Mouse (Mus musculus) left cerebral cortex, adult 9 months (tissue): ENCODE results near the gene Tmem86b.
"Not testable (repeated sequence)": the region's sequence is repeated elsewhere in the genome, so short reads cannot be mapped to it uniquely, and the experiment has no call there.

ENCODE experiments used
- DNase-seq, 2 experiments: peaks; one replicate each; pipeline ENCODE4 v3.0.0; 2022; ENCODE audit warnings: low spot score in 2 of 2

Gene Tmem86b

GRCm38 (mm10) chr7:4647992-4648391 lies 16.8 kb upstream of the Tmem86b start:
- no peak for DNase-seq

- DNase-seq, result no peak
Measured at GRCm38 (mm10) chr7:4647291-4647690, 16.1 kb upstream of the Tmem86b start.

- DNase-seq, result no peak
Measured at GRCm38 (mm10) chr7:4646806-4647205, 15.6 kb upstream of the Tmem86b start.

- DNase-seq, result no peak
Measured at GRCm38 (mm10) chr7:4643225-4643624, 12.0 kb upstream of the Tmem86b start.

GRCm38 (mm10) chr7:4641956-4642355 lies 10.7 kb upstream of the Tmem86b start:
- no peak for DNase-seq

- DNase-seq, result no peak
Measured at GRCm38 (mm10) chr7:4641155-4641554, 9.9 kb upstream of the Tmem86b start.

GRCm38 (mm10) chr7:4636179-4636578 lies 5.0 kb upstream of the Tmem86b start:
- no peak for DNase-seq

- DNase-seq, result no peak
Measured at GRCm38 (mm10) chr7:4630198-4630597, 1.0 kb downstream of the Tmem86b start.

- DNase-seq, result no peak
Measured at GRCm38 (mm10) chr7:4629586-4629985, 1.6 kb downstream of the Tmem86b start.

- no peak for DNase-seq
Measured at GRCm38 (mm10) chr7:4625928-4626327, 5.3 kb downstream of the Tmem86b start.

- DNase-seq, result no peak
Measured at GRCm38 (mm10) chr7:4624343-4624742, 6.9 kb downstream of the Tmem86b start.

GRCm38 (mm10) chr7:4623544-4624189 lies 7.6 kb downstream of the Tmem86b start:
- no peak for DNase-seq

GRCm38 (mm10) chr7:4619979-4620378 lies 11.2 kb downstream of the Tmem86b start:
- DNase-seq, result no peak

GRCm38 (mm10) chr7:4613740-4614403 lies 17.4 kb downstream of the Tmem86b start:
- DNase-seq, result no peak

- DNase-seq, result no peak
Measured at GRCm38 (mm10) chr7:4612956-4613355, 18.3 kb downstream of the Tmem86b start.

GRCm38 (mm10) chr7:4612386-4612785 lies 18.8 kb downstream of the Tmem86b start:
- DNase-seq, result no peak

- no peak for DNase-seq
Measured at GRCm38 (mm10) chr7:4611921-4612341, 19.3 kb downstream of the Tmem86b start.

- no peak for DNase-seq
Measured at GRCm38 (mm10) chr7:4611511-4611910, 19.7 kb downstream of the Tmem86b start.

- DNase-seq, result no peak
Measured at GRCm38 (mm10) chr7:4608002-4608401, 23.2 kb downstream of the Tmem86b start.

GRCm38 (mm10) chr7:4603873-4604272 lies 27.3 kb downstream of the Tmem86b start, which contains the start of gene Ptprh:
Ptprh (minus strand) TSS chr7:4604041.
- no peak for DNase-seq

GRCm38 (mm10) chr7:4602969-4603368 lies 28.3 kb downstream of the Tmem86b start:
- no peak for DNase-seq

- DNase-seq, result not testable (repeated sequence)
Measured at GRCm38 (mm10) chr7:4597046-4597445, 34.2 kb downstream of the Tmem86b start.

GRCm38 (mm10) chr7:4581481-4581880 lies 49.7 kb downstream of the Tmem86b start:
- DNase-seq, result not testable (repeated sequence)
